Mouse (Mus musculus) heart, postnatal 14 days (tissue): ENCODE data around the gene Ubash3a. TPM values are rescaled to one million over a fixed set of nuclear protein-coding genes. Genes with fewer than 3 reads are reported as not detected.
A peak's percentile ranks its signal among the peaks of the same experiment; 100 is the strongest.

ENCODE experiments used
- DNase-seq, 2 experiments: peaks; one replicate each; pipeline ENCODE4 v3.0.0; 2021 to 2022
- intact Hi-C: fragments of 180-260 bp; cut with DNase I; formaldehyde crosslinking; loops from one replicate; pipeline ENCODE4 v1.15.1; 2025
- total RNA-seq, 2 experiments: library from RNA; stranded (reverse); gene quantifications; 2 replicates each; pipeline ENCODE4 v1.2.3; 2021

Ubash3a gene
- total RNA-seq, 2 experiments from 2014 or later = 0.22 to 0.85 TPM

DNA sequence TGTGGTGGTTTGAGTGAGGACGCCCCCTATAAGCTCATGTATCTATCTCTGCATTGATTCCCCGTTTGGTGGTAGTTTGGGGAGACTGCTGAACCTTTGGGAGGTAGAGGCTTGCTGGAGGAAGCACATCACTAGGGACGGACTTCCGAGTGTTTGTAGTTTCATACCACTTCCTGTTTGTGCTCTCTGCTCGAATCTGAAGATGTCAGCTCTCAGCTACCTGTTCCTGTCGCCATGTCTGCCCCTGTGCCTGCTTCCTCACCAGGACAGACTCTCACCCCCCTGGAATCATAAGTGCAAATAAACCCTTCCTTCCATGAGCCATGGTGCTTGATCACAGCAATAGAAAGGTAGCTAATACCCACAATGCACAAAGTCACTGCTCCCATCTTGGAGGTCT is 67.5 kb downstream of the Ubash3a start:
- DNase-seq = no peak
- intact Hi-C loops = loop anchor here (2.0 kb wide), 1 partner anchor 16 kb away; no protein-coding TSS in a partner anchor

GRCm38 (mm10) chr17:31276207-31276921 is 68.7 kb downstream of the Ubash3a start:
- DNase-seq = no peak
- intact Hi-C loops = no loop called here

DNA sequence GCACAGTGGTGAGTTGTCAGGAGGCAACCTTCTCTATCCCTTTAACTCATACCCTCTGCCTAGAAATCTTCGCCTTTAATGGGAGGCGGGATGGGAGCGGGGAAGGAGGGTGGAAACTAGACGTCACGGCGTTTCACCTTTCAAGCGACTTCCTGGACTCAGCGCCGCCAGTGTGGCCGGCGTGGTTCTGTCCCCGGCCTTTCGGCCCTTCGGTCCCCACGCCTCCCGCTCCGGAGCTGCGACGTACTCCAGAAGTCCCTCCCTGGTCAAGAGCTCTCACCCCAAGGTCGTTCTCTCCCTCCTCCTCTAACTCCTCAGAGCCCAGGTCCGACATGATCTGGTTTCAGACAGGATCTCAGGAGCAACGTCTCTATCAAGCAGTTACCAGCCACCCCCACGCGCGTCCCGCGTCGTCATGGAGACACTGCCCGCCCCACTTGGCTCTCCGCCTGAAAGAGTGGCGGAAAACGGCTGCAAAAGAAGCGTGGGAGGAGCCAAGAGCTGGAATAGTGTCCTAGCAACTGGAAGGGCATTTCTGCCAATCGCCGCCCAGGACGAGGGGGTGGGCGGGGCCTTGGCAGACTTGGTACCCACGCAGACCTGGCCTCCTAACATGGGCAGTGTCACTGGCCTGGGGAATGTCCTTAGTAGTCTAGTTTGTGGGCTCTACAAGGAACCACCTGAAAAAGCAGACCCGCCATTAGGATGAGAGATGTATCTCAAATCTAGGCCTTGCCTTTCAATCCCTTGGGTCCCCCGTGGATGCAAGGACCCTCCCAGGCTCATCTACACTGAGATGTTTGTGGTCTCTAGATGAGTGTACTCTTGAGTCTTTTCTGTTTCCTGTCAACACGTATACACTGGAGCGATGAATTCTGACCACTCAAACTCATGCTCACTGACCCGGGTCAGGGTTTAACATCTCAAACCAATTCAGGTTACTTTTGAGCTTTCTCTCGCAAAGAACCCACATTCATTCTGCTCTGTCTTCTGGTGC is 69.5 kb downstream of the Ubash3a start, which contains the start of gene Rsph1:
Rsph1 (minus strand) TSS at position 462 of the 997 bp plus-strand sequence.
- intact Hi-C loops = no loop called here

GRCm38 (mm10) chr17:31277931-31278330 is 70.3 kb downstream of the Ubash3a start:
- intact Hi-C loops = no loop called here
- DNase-seq = no peak

More for the DNA sequence above, 69.5 kb downstream of the Ubash3a start, which contains the start of gene Rsph1:
- peak; percentile 100 for DNase-seq

GRCm38 (mm10) chr17:31279541-31279940 is 71.9 kb downstream of the Ubash3a start:
- DNase-seq = no peak
- intact Hi-C loops = no loop called here

GRCm38 (mm10) chr17:31280269-31280668 is 72.6 kb downstream of the Ubash3a start:
- no peak for DNase-seq
- intact Hi-C loops = loop anchor here (2.0 kb wide), 1 partner anchor 51 kb away; no protein-coding TSS in a partner anchor

- intact Hi-C loops = loop anchor here (2.0 kb wide), 2 partner anchors 15 to 49 kb away; no protein-coding TSS in a partner anchor
- DNase-seq = no peak
These were observed 74.4 kb downstream of the Ubash3a start for GRCm38 (mm10) chr17:31281830-31282686.

GRCm38 (mm10) chr17:31282687-31283053 is 75.0 kb downstream of the Ubash3a start:
- intact Hi-C loops = loop anchor here (2.0 kb wide), 1 partner anchor 14 kb away; no protein-coding TSS in a partner anchor
- no peak for DNase-seq

- DNase-seq = no peak
- intact Hi-C loops = no loop called here
These were observed 78.2 kb downstream of the Ubash3a start for GRCm38 (mm10) chr17:31285867-31286266.

DNA sequence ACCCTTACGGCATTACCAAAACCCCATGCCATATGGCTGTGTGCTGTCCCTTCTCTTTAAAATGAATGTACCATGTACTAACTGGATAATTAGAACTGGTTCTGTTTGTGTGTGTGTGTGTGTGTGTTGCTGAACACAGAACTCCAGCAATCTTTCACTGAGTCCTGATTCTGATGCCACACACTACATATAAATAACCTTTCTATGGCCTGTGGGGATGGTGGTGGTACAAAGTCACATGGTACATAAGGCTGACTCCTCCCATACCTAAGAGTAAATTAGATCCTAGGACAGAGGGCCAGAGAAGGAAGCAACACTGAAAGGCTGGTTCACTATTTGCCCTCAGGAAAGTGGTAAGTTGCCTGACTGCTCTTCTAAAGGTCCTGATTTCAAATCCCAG is 78.8 kb downstream of the Ubash3a start, which contains the start of gene Slc37a1:
Slc37a1 (plus strand) TSS at position 301 of the 400 bp plus-strand sequence.
- no peak for DNase-seq
- intact Hi-C loops = no loop called here

- intact Hi-C loops = no loop called here
- no peak for DNase-seq
These were observed 79.5 kb downstream of the Ubash3a start for GRCm38 (mm10) chr17:31287216-31287615.

GRCm38 (mm10) chr17:31288999-31289726 is 81.5 kb downstream of the Ubash3a start:
- no peak for DNase-seq
- intact Hi-C loops = no loop called here

DNA sequence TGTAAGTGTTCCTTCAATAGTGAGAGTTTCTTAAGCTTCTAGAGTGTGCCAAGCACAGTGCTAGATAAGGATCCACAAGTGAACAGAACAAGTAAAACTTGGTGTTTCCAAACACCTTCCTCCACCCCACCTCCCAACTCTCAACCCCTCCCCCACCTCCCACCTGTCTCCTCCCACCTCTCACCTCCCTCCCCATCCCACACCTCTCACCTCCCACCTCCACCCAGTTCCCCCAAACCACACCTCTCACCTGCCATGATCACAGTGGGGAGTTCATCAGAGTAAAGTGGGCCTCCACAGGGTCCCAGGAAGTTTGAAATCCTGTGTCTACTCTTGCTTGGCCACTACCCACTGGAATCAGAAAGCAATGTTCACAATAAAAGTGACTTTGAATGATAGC is 82.6 kb downstream of the Ubash3a start:
- no peak for DNase-seq

DNA sequence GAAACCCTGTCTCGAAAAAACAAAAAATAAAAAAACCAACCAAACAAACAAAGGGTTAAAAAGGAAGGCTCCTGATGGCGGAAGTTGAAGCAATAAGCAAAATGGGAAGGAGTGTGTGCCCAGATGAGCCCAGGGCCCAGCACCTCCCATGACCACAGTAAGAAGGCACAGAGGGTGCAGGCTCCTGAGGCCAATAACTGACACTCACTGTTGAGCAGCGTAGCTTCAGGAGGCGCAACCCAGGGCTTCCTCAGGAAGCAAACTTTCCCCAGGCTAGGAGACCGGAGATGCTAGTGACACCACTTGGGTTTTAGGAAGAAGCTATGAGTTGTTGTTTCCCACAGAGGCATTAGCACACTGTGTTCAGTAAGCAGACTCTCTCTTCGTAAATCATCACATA is 83.2 kb downstream of the Ubash3a start:
- DNase-seq = no peak
- intact Hi-C loops = no loop called here

More for the DNA sequence above, 82.6 kb downstream of the Ubash3a start:
- intact Hi-C loops = no loop called here

GRCm38 (mm10) chr17:31294363-31295214 is 86.9 kb downstream of the Ubash3a start:
- peak in 1 of 2 experiments; percentile 44 for DNase-seq
- intact Hi-C loops = no loop called here

GRCm38 (mm10) chr17:31295215-31295891 is 87.7 kb downstream of the Ubash3a start:
- intact Hi-C loops = no loop called here
- DNase-seq = peak in 1 of 2 experiments; percentile 55
